ENCODE assay signal across 8 mouse cellular contexts in the genomic region with DNA sequence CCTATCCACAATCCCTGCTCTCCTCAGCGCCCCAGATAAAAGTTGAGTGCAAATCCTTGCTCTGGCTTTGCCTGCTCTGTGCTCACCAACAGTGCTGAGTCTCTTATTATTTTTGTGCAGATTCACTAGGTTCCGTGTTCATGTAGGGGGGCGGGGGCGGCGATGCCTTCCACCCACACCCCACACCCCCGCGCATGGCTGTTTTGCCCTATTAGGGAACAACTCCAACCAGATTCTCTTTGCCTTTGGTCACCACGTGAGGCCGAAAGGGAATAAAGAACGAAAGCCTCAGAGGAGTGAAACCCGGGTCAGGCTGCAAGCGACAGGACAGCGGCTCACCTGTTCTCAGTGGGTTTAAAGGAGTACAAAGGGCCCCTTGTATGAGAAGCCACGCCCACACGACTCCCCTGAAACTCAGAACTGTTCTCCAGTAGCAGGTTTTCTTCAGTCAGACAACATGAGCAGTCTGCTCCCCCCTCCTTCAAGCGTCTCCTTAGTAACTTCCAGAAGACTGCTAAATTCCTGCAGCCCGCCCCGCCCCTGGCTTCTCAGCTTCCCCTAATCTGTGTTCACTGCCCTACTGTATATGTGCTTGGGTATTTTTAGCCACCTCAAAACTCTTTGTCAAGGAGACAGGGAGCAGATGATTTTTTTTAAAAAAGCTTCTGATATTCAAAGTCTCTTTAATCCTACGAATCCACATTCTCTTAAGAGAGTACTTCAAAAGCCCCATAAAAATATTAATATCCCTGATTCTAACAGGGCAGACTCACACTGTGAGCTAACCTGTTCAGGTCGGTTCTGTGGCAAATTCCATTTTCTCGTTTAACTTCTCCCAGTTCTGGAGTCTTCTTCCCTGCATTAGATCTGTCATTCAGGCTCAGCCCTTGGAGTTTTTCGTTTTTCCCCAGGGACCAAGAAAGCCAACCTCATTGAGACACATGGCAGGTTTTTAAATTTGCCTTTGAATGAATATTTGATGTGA.
A peak's percentile ranks its signal among the peaks of the same experiment; 100 is the strongest.
DNase-seq lines count a peak whose midpoint lies in the region; ATAC-seq and TF ChIP-seq lines count a peak whose summit lies in the region.

No protein-coding gene starts in this region.

- intact Hi-C loops in left cerebral cortex, postnatal 36 days (cut with DNase I): no loop called here
- intact Hi-C loops in left cerebral cortex, postnatal 14 days (cut with DNase I): no loop called here

- no peak for TF ChIP-seq POLR2A in small intestine, adult 2 months (IDR thresholded peaks at IDR 0.05; ENCODE audit: low read depth, low read length)

- no peaks in the 10 kb centered on the region for H3K27me3 ChIP-seq in forebrain, embryonic 15.5 days
- H3K27me3 ChIP-seq in hindbrain, embryonic 10.5 days (ENCODE audit: insufficient read depth, poor library complexity, severe bottlenecking): 0 out of 2 replicates have a peak, but pooled peaks cover 11% of the 10 kb centered on the region
- H3K27me3 ChIP-seq in small intestine, adult 2 months (ENCODE audit: control insufficient read depth, insufficient read depth, low read length): no peaks in the 10 kb centered on the region

- no peaks in the 10 kb centered on the region for H3K36me3 ChIP-seq in forebrain, embryonic 15.5 days
- no peaks in the 10 kb centered on the region for H3K36me3 ChIP-seq in hindbrain, embryonic 10.5 days
- H3K36me3 ChIP-seq in small intestine, adult 2 months (ENCODE audit: control insufficient read depth, insufficient read depth, low read length): no peaks in the 10 kb centered on the region

- DNase-seq in left cerebral cortex, adult 11 months (ENCODE audit: low spot score): peak; percentile 47
- no peak for DNase-seq in left cerebral cortex, postnatal 36 days (ENCODE audit: low spot score in 2 of 2)
- DNase-seq in hindbrain, embryonic 10.5 days (ENCODE audit: low spot score): peak; percentile 59
- peak; percentile 61 to 81 for DNase-seq in left cerebral cortex, postnatal 14 days (ENCODE audit: low spot score in 2 of 2)

- peak overlapping the region; percentile 32 for H3K4me3 ChIP-seq in forebrain, embryonic 15.5 days
- peak overlapping the region; percentile 42 for H3K4me3 ChIP-seq in hindbrain, embryonic 10.5 days
- H3K4me3 ChIP-seq in small intestine, adult 2 months (ENCODE audit: low read depth, low read length): peak overlapping the region; percentile 41

- H3K9me3 ChIP-seq in forebrain, embryonic 15.5 days: no peaks in the 10 kb centered on the region
- H3K9me3 ChIP-seq in hindbrain, embryonic 10.5 days: no peaks in the 10 kb centered on the region

- peak; percentile 88 for ATAC-seq in forebrain, embryonic 15.5 days (replicated peaks)
- ATAC-seq in megakaryocyte-erythroid progenitor cell, adult 5-6 weeks (replicated peaks; ENCODE audit: low FRiP score, low TSS enrichment, poor library complexity, severe bottlenecking): peak; percentile 58
- no peak for ATAC-seq in erythroblast, adult 5-6 weeks (replicated peaks; ENCODE audit: low FRiP score, poor library complexity, severe bottlenecking)

- no peak for TF ChIP-seq CTCF in small intestine, adult 2 months (IDR thresholded peaks at IDR 0.05; ENCODE audit: extremely low read depth, insufficient read length, insufficient replicate concordance, low read depth, low read length)

- H3K4me1 ChIP-seq in forebrain, embryonic 15.5 days: peaks cover 17% of the 10 kb centered on the region
- peaks cover 15% of the 10 kb centered on the region for H3K4me1 ChIP-seq in hindbrain, embryonic 10.5 days (replicated peaks)
- H3K4me1 ChIP-seq in small intestine, adult 2 months (ENCODE audit: control insufficient read depth, insufficient read depth, insufficient read length, low read length): no peaks in the 10 kb centered on the region; the same call in 1 of the 2 replicates

- peak overlapping the region; percentile 38 for H3K9ac ChIP-seq in forebrain, embryonic 15.5 days (replicated peaks)

- peak overlapping the region; percentile 57 for H3K4me2 ChIP-seq in forebrain, embryonic 15.5 days (replicated peaks)

- WGBS in forebrain, embryonic 15.5 days: 6% methylated on average over 22 of the region's 22 CpGs
- WGBS in hindbrain, embryonic 10.5 days: 14% methylated on average over 22 of the region's 22 CpGs
- 5% methylated on average over 22 of the region's 22 CpGs for WGBS in small intestine, adult 2 months

- peak overlapping the region; percentile 64 for H3K27ac ChIP-seq in forebrain, embryonic 15.5 days (replicated peaks)
- peak overlapping the region; percentile 84 for H3K27ac ChIP-seq in hindbrain, embryonic 10.5 days
- H3K27ac ChIP-seq in small intestine, adult 2 months (ENCODE audit: insufficient read depth, low read depth, low read length): no peak overlapping the region

Comparison
In these comparisons a context has a peak if more than half of its experiments do, and no peak if none do; other contexts are left out.
1. DNase-seq: peak in left cerebral cortex, adult 11 months (single experiment), hindbrain, embryonic 10.5 days (single experiment) and left cerebral cortex, postnatal 14 days (2 of 2); none in left cerebral cortex, postnatal 36 days (0 of 2).
2. Peak in every context shown above with its lines, with median percentiles within 50 percentile points of each other: H3K4me3 ChIP-seq.